Mouse (Mus musculus) regulatory T cell (primary cell): ENCODE measurements around the gene Plxnb2.

Source experiments
- in situ Hi-C: fragments of 300-600 bp; cut with MboI, MseI; formaldehyde crosslinking; loops from one replicate; pipeline ENCODE4 v1.15.1; 2025; ENCODE audit warnings: high pct_unique_total_duplicates

Plxnb2 gene

DNA sequence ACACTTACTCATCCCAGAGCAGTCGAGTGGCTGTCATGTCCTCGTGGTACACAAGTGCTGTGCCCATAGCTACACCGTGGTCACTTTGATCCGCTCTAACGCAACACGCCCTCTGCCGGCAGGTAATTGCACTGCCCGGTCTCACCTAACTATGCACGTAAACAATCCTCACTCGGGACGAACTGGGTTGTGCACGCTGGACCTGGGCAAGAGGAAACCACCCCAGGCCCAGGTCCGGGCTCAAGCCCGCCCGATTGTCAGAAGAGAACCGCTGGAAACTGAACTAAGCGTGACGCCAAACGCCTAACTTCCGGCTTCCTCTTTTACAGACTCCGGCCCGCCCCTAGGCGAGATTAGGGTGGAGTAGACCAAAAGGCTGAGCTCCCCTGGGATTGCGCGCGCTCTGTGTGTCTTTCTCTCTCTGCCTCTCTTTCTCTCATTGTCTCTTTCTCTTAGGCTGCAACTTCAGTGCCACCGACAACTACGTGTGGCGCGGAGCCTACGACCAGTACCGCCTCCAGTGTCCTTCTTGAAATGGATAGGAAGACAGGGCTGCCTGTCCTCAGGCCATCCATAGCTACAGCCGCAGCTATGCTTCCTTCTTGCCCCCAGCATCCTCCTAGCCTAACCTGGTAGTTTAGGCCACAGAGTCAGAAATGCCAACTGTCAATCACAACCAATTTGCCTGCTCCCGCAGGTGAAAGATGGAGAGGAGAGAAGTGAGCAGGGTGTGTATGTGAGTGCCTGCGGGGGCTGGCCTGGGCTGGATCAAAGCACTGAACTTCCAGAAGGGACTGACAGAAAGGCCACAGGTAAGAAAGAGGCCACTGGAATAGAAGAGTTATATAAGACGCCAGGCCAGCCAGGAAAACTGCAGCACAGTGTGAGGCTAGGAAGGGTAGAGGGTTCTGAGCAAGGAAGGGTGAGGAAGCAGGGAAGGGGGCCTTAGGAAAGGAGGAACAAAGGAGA lies 51.9 kb downstream of the Plxnb2 start, which contains the start of gene Hdac10:
Gene Hdac10 (minus strand): TSS at position 319 of the 969 bp plus-strand sequence.
- in situ Hi-C loops = loop anchor here (5.0 kb wide), 1 partner anchor 64 kb away; no protein-coding TSS in a partner anchor

DNA sequence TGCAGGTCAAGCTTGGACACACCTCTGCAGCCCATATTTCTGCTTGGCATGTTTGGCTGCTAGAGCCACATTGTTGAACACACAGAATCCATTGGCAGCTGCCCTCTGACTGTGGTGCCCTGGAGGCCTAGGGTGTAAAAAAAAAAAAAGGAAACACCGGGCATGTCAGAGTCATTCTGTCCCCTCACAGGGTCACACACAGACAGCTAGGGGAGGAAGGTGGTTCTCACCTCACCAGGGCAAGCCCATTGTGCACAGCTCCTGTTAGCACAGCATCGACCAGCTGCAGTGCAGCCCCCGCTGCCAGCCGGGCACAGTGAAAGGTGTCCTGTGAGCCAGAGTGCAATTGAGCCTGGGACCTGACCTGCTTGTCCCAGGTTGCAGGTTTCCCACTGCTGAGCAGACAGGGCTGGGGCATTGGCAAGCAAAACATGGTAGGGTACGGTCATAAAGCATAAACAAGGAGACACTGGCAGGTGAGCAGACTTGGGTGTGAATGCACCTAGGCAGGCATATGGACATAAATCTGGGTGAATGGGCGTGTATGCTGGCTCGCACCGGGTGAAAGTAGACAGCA lies 53.1 kb downstream of the Plxnb2 start:
- in situ Hi-C loops = loop anchor here (5.0 kb wide), 1 partner anchor 65 kb away; no protein-coding TSS in a partner anchor

DNA sequence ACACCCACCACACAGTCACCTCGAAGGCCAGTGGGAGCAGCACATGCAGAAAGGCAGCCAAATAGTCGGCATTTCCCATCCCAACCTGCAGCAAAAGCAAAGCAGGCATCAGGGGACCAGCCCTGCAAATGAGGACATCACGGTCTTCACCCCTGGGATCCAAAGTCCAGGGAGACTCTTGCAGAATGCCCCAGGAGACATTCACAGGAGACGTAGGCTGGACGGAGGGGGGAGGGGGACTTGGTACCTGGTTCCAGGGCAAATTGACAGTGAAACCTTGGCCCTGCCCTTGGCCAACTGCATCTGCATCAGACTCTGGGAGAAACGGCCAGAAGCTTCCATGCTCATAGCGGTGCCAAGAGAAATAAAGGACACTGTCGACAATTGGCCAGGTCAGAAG lies 54.0 kb downstream of the Plxnb2 start:
- in situ Hi-C loops = loop anchor here (5.0 kb wide), 1 partner anchor 66 kb away; no protein-coding TSS in a partner anchor

DNA sequence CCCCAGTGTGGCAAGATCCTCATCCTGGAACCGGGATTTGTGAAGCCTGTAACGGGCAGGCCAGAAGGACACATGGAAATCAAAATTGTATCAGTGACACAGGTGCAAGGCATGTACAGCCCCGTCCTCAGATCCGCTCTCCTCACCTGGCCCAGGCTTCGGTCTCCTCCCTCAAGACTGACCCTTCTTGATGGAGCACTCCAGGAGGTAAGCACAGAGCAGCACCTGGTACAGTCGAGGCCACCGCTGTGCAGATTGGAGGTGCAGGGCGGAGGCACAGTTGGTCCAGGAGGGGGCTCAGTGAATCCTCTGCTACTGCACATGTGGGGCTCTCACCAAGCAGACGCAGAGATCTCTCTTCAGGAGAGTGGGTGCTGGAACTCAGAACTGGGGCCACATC lies 55.2 kb downstream of the Plxnb2 start:
- in situ Hi-C loops = loop anchor here (5.0 kb wide), 1 partner anchor 67 kb away; no protein-coding TSS in a partner anchor

DNA sequence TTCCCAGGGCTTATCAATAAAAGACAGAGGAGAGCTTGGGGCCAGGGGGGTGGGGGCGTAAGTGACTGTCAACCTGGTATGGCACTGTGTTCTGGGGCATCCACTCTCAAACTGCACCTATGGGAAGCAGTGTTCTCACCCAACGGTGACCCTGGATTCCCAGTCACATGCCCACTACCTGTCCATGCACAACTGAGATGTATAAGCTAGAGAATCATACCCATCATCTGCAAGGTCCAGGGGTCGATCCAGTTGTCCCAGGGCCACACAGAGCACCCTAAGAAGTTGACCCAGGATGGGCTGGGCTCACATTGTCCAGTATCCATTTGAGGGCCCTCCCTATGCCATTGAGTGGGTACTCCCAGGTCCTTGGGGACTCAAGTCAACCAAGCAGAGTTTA lies 56.3 kb downstream of the Plxnb2 start:
- in situ Hi-C loops = no loop called here

DNA sequence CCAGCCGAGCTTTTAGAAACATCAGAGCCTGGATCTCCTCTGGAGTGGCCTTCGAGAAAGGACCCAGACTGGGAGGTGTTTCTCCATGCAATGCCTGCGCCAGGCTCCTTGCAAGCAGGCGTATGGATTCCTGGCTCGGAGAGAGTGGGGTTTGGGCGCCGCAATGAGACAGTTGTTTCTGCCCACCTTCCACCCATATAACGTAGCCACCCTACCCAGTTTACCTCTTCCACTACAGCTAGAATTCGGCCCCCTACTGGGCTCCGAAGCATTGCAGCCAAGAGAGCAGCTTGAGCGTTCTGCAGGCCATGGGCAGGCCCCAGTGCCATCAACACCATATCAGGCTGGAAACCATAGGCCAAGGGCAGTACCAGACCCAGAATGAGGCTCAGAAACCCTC lies 57.0 kb downstream of the Plxnb2 start:
- in situ Hi-C loops = no loop called here

DNA sequence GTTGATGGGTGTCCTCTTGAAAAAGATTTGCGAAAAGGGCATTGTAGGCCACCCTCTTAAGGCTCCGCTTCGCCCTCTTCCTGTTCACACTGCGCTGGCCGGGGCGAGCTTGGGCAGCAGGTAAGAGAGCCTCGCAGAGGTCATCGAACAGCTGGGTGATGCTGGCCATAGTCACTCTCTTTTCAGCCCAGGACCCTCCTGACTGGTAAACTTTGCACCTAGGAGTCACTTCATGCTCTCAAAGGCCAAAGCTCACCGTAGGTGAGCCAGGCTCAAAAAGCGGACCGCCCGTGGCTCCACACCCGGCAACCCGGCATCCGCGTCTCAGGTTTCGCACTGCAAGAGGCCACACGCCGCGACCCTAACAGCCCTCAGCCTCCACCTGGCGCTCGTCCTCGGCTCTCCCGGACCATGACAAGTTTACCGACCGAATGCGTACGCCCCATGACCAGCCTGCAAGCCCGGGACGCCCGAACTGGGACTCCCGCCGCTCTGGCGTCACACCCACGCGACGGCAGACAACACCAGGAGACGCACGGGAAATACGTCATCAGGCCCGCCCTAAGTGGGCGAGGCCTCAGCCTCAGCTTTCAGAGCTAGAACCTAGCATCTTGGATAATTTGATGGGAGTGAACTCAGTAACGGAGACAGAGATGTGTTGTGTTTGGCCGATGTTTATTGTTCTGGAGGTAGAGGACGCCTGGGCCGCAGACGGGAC lies 57.8 kb downstream of the Plxnb2 start, which contains the start of gene Tubgcp6:
Gene Tubgcp6 (minus strand): TSS at position 464 of the 718 bp plus-strand sequence.
- in situ Hi-C loops = no loop called here

DNA sequence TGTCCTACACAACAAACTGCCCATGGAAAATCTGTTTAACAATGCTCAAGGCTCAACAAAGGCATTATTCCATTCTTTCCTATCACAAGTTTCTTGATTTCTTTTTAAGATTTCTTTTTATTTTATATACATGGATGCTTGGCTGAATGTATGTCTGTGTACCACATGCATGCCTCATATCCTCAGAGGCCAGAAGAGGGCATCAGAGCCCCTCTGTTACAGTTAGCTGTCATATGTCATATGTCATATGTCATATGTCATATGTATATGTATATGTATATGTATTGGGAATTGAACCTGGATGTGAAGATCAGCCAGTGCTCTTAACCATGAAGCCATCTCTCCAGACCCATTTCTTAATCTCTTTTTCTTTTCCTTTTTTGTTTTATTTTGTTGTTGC lies 62.6 kb downstream of the Plxnb2 start:
- in situ Hi-C loops = no loop called here

DNA sequence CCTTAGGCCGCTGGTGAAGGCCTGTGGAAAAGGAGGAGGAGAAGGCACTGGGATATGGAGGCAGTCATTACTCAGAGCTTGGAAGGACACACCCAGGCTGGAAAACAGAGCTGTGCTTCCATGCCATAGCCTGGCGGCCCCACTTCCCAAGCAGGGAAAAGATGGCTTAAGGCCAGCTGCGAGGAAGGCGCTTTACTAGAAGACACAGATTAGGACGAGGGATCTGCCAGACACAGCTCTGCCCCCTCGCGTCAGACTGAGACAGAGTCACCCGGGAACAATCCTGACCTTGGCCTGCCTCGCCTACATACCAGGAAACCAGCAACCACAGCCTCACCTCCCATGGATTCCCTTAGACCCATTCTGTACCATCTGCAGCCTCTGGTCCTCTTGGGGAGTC lies 70.4 kb downstream of the Plxnb2 start:
- in situ Hi-C loops = no loop called here

DNA sequence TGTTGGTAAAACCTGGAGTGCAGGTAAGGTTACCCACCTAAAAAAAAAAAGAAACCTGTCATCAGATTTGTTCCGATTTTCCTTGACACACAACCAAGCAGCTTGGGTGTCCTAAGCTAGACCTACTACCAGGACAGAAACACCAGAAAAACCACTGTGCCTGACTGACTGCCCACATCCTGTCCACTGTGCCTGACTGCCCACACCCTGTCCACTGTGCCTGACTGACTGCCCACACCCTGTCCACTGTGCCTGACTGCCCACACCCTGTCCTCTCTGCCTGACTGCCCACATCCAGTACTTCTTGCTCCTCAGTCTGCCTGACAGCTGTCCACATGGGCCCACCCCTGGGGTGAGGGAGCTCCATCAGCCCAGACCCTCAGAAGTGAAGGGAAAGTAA lies 73.6 kb downstream of the Plxnb2 start:
- in situ Hi-C loops = no loop called here

DNA sequence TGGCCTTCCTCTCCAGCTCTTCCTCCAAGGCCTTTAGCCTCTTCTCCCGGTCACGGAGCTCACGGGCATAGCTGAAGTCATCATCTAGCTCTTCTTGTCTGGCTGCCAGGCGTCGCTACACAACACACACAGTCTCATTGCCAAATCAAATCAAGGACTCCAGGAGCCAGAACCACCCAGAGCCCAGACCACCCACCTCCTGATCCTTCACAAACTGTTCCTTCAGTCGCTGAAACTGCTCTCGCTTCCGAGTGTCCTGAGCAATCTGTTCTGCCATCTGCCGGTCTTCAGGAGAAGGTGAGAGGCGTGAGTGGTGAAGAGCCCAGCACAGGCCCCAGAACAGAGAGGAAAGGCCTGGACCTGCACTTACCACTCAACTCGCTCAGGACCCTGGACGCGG lies 74.5 kb downstream of the Plxnb2 start:
- in situ Hi-C loops = no loop called here
